Mouse (Mus musculus) MEL (cell line): ENCODE measurements around the gene Gm3336. TPM values are rescaled to one million over a fixed set of nuclear protein-coding genes. Genes with fewer than 3 reads are reported as not detected.

Source experiments
- DNase-seq: peaks from one replicate; pipeline ENCODE4 v3.0.0; 2011; ENCODE audit warnings: low read depth, low spot score
- H3K27ac ChIP-seq: 2 replicates; pipeline ENCODE4 v1.5.1; 2012; ENCODE audit warnings: low read depth, mild to moderate bottlenecking, control low read depth, low read length, moderate library complexity; ENCODE audit not compliant: control insufficient read depth
- H3K27me3 ChIP-seq, 2 experiments: fragments of 150-350 bp in 1 of 2; sonication (generic) in 1 of 2; 2 replicates each; pipeline ENCODE4 v1.6.1; 2012; ENCODE audit warnings: low read length in 2 of 2, mild to moderate bottlenecking in 2 of 2, improper control_type of control experiment in 1 of 2, moderate library complexity in 1 of 2; ENCODE audit not compliant: insufficient read depth in 2 of 2, control insufficient read depth in 1 of 2
- H3K36me3 ChIP-seq, 2 experiments: 2 replicates each; pipeline ENCODE4 v1.6.1; 2012 to 2014; ENCODE audit warnings: low read length in 2 of 2, improper control_type of control experiment in 1 of 2, inconsistent platforms in 1 of 2, mild to moderate bottlenecking in 1 of 2; ENCODE audit not compliant: insufficient read depth in 2 of 2, control insufficient read depth in 1 of 2
- H3K4me1 ChIP-seq, 2 experiments: fragments of 150-350 bp in 1 of 2; sonication (generic) in 1 of 2; 2 replicates each; pipeline ENCODE4 v1.6.1; 2012; ENCODE audit warnings: low read length in 2 of 2, improper control_type of control experiment in 1 of 2, mild to moderate bottlenecking in 1 of 2; ENCODE audit not compliant: insufficient read depth in 2 of 2, control insufficient read depth in 1 of 2
- H3K4me3 ChIP-seq, 2 experiments: fragments of 150-350 bp in 1 of 2; sonication (generic) in 1 of 2; 2 replicates each; pipeline ENCODE4 v1.5.1; 2012; ENCODE audit warnings: low read depth in 2 of 2, low read length in 2 of 2, mild to moderate bottlenecking in 2 of 2, moderate library complexity in 2 of 2, control low read depth in 1 of 2, improper control_type of control experiment in 1 of 2; ENCODE audit not compliant: control insufficient read depth in 1 of 2, insufficient read depth in 1 of 2
- H3K79me2 ChIP-seq: 2 replicates; pipeline ENCODE4 v1.6.1; 2012; ENCODE audit warnings: mild to moderate bottlenecking, low read length, moderate library complexity; ENCODE audit not compliant: control insufficient read depth, poor library complexity, insufficient read depth
- H3K9ac ChIP-seq: 2 replicates; pipeline ENCODE4 v1.6.1; 2012; ENCODE audit warnings: low read depth, mild to moderate bottlenecking, control low read depth, low read length, moderate library complexity; ENCODE audit not compliant: control insufficient read depth, poor library complexity, severe bottlenecking
- H3K9me3 ChIP-seq: fragments of 150-350 bp; sonication (generic); replicated peaks from 2 replicates; pipeline ENCODE4 v1.6.1; 2012; ENCODE audit warnings: mild to moderate bottlenecking, low read length, improper control_type of control experiment, moderate library complexity; ENCODE audit not compliant: insufficient read depth
- BHLHE40 ChIP-seq: IDR thresholded peaks from 2 replicates; pipeline ENCODE4 v1.6.1; 2012; ENCODE audit warnings: low read depth, mild to moderate bottlenecking, inconsistent platforms, low read length, improper control_type of control experiment, borderline replicate concordance
- CHD2 ChIP-seq: IDR thresholded peaks from 2 replicates; pipeline ENCODE4 v1.6.1; 2011; ENCODE audit warnings: low read length, improper control_type of control experiment
- CTCF ChIP-seq, 3 experiments: IDR thresholded peaks in 2 of 3; conservative IDR thresholded peaks in 1 of 3; 2 replicates each; pipeline ENCODE4 v1.5.1; 2011 to 2012; ENCODE audit warnings: low read length in 3 of 3, low read depth in 2 of 3, mild to moderate bottlenecking in 2 of 3, improper control_type of control experiment in 1 of 3, inconsistent platforms in 1 of 3, mixed read lengths in 1 of 3, moderate library complexity in 1 of 3; ENCODE audit not compliant: control insufficient read depth in 1 of 3, insufficient read depth in 1 of 3, poor library complexity in 1 of 3, severe bottlenecking in 1 of 3
- GATA1 ChIP-seq: IDR thresholded peaks from 2 replicates; pipeline ENCODE4 v1.6.1; 2011; ENCODE audit warnings: low read depth, low read length, improper control_type of control experiment
- HCFC1 ChIP-seq: IDR thresholded peaks from 2 replicates; pipeline ENCODE4 v1.6.1; 2012; ENCODE audit warnings: low read depth, mild to moderate bottlenecking, inconsistent platforms, low read length, improper control_type of control experiment, moderate library complexity
- KAT2A ChIP-seq: conservative IDR thresholded peaks from 2 replicates; pipeline ENCODE4 v1.6.1; 2012; ENCODE audit warnings: low read depth, low read length, improper control_type of control experiment, inconsistent platforms
- MAZ ChIP-seq: IDR thresholded peaks from 2 replicates; pipeline ENCODE4 v1.6.1; 2012; ENCODE audit warnings: low read depth, mild to moderate bottlenecking, inconsistent platforms, low read length, improper control_type of control experiment
- MXI1 ChIP-seq: IDR thresholded peaks from 2 replicates; pipeline ENCODE4 v1.6.1; 2011; ENCODE audit warnings: mild to moderate bottlenecking, low read depth, low read length, improper control_type of control experiment
- MYC ChIP-seq: IDR thresholded peaks from 2 replicates; pipeline ENCODE4 v1.6.1; 2011; ENCODE audit warnings: low read depth, mild to moderate bottlenecking, low read length, improper control_type of control experiment, moderate library complexity
- NELFE ChIP-seq: IDR thresholded peaks from 2 replicates; pipeline ENCODE4 v1.6.1; 2011; ENCODE audit warnings: low read depth, low read length, improper control_type of control experiment
- NRF1 ChIP-seq: IDR thresholded peaks from 2 replicates; pipeline ENCODE4 v1.6.1; 2014; ENCODE audit warnings: low read depth, mild to moderate bottlenecking, inconsistent platforms, low read length, improper control_type of control experiment, moderate library complexity; ENCODE audit not compliant: poor library complexity, insufficient read depth, severe bottlenecking
- POLR2A ChIP-seq, 2 experiments: IDR thresholded peaks; 2 replicates each; pipeline ENCODE4 v1.6.1; 2011 to 2012; ENCODE audit warnings: low read length in 2 of 2, mild to moderate bottlenecking in 2 of 2, control low read depth in 1 of 2, improper control_type of control experiment in 1 of 2, low read depth in 1 of 2, moderate library complexity in 1 of 2; ENCODE audit not compliant: control insufficient read depth in 1 of 2, insufficient read depth in 1 of 2, poor library complexity in 1 of 2
- RCOR1 ChIP-seq: IDR thresholded peaks from 2 replicates; pipeline ENCODE4 v1.6.1; 2012; ENCODE audit warnings: low read depth, mild to moderate bottlenecking, inconsistent platforms, low read length, improper control_type of control experiment
- SIN3A ChIP-seq: IDR thresholded peaks from 2 replicates; pipeline ENCODE4 v1.6.1; 2012; ENCODE audit warnings: low read length, improper control_type of control experiment, inconsistent platforms
- TBP ChIP-seq: IDR thresholded peaks from 2 replicates; pipeline ENCODE4 v1.8.0; 2011; ENCODE audit warnings: low read depth, low read length, improper control_type of control experiment
- TCF12 ChIP-seq: IDR thresholded peaks from 2 replicates; pipeline ENCODE4 v1.6.1; 2014; ENCODE audit warnings: low read depth, mild to moderate bottlenecking, inconsistent platforms, low read length, improper control_type of control experiment, moderate library complexity
- USF2 ChIP-seq, 2 experiments: IDR thresholded peaks; 2 replicates each; pipeline ENCODE4 v1.6.1; 2011 to 2012; ENCODE audit warnings: improper control_type of control experiment in 2 of 2, low read length in 2 of 2, borderline replicate concordance in 1 of 2, inconsistent platforms in 1 of 2, low read depth in 1 of 2, mild to moderate bottlenecking in 1 of 2; ENCODE audit not compliant: insufficient read depth in 1 of 2
- ZMIZ1 ChIP-seq: IDR thresholded peaks from 2 replicates; pipeline ENCODE4 v1.6.1; 2012; ENCODE audit warnings: low read depth, mild to moderate bottlenecking, inconsistent platforms, low read length, improper control_type of control experiment, moderate library complexity
- ZNF384 ChIP-seq: IDR thresholded peaks from 2 replicates; pipeline ENCODE4 v1.6.1; 2012; ENCODE audit warnings: low read depth, mild to moderate bottlenecking, inconsistent platforms, low read length, improper control_type of control experiment
- polyA plus RNA-seq, 2 experiments: library from polyadenylated mRNA; stranded (reverse) in 1 of 2; unstranded in 1 of 2; fragments of >175 nt in 1 of 2; fragments of >200 nt in 1 of 2; gene quantifications; 2 replicates each; pipeline versions ENCODE4 v1.2.1 to v1.2.4; 2012; ENCODE audit warnings: low replicate concordance in 2 of 2, low read depth in 1 of 2; ENCODE audit not compliant: insufficient read length in 2 of 2, insufficient read depth in 1 of 2, missing spikeins in 1 of 2
- total RNA-seq: library from RNA; depleted of rRNA; stranded (reverse); fragments of 300-350 nt; gene quantifications from 2 replicates; pipeline ENCODE4 v1.2.3, GENCODE M21; 2012

Gm3336 gene
- total and polyA plus RNA-seq, 3 experiments = 0.19 to 0.72 TPM; not detected in 1

GRCm38 (mm10) chr8:70754043-70754870 lies 35.9 kb downstream of the Gm3336 start, which contains the start of gene Rab3a:
TSS of gene Rab3a (plus strand) at chr8:70754679.
- no peaks in the 10 kb centered on the region; the same call in 1 of the 2 replicates for H3K79me2 ChIP-seq
- peaks cover 0 to 15% of the 10 kb centered on the region in 2 experiments; a peak in 2 of 4 replicates for H3K36me3 ChIP-seq
- peak within 1 kb of the TSS; percentile 82 for H3K9ac ChIP-seq
- peak within 1 kb of the TSS; percentile 84 for H3K27ac ChIP-seq
- H3K4me1 ChIP-seq = peaks cover 3 to 18% of the 10 kb centered on the region in 2 experiments; a peak in 3 of 4 replicates
- H3K4me3 ChIP-seq = peak within 1 kb of the TSS; percentile 67 to 76
- no peaks in the 10 kb centered on the region for H3K27me3 ChIP-seq
- peak; percentile 99 for DNase-seq
- H3K9me3 ChIP-seq = no peaks in the 10 kb centered on the region
- TF ChIP-seq TBP (peak; percentile 86), USF2 (IDR thresholded peaks at IDR 0.05; ENCODE audit: borderline replicate concordance in 1 of 2, insufficient read depth in 1 of 2, low read depth in 1 of 2, low read length in 2 of 2) (no peak), TCF12 (peak; percentile 56), POLR2A (IDR thresholded peaks at IDR 0.05; ENCODE audit: control insufficient read depth in 1 of 2, insufficient read depth in 1 of 2, low read depth in 1 of 2, low read length in 2 of 2, poor library complexity in 1 of 2) (peak; percentile 37 to 81; a peak in 3 of 4 replicates), SIN3A (no peak; the same call in 1 of the 2 replicates), NRF1 (peak; percentile 70), RCOR1 (peak; percentile 45; the same call in 1 of the 2 replicates), ZNF384 (no peak), KAT2A (peak; percentile 60; the same call in 1 of the 2 replicates), BHLHE40 (no peak), ZMIZ1 (peak; percentile 69), GATA1 (0 out of 2 replicates have a peak, but pooled peaks have one; percentile 5), MAZ (no peak), HCFC1 (peak; percentile 82), MXI1 (peak; percentile 37), CTCF (IDR thresholded peaks at IDR 0.05 in 2 of 3, conservative IDR thresholded peaks at IDR 0.05 in 1 of 3; ENCODE audit: control insufficient read depth in 1 of 3, insufficient read depth in 1 of 3, low read depth in 2 of 3, low read length in 3 of 3, poor library complexity in 1 of 3, severe bottlenecking in 1 of 3) (0 out of 6 replicates have a peak, but pooled peaks of 1 of the 3 experiments have one; percentile 1), NELFE (peak; percentile 63), CHD2 (peak; percentile 89), MYC (no peak)
